Mouse (Mus musculus) limb, embryonic 13.5 days (tissue): ENCODE data around the gene Olfr315. TPM values are rescaled to one million over a fixed set of nuclear protein-coding genes. Genes with fewer than 3 reads are reported as not detected.
"Not testable (repeated sequence)": the region's sequence is repeated elsewhere in the genome, so short reads cannot be mapped to it uniquely, and the experiment has no call there.

Experiments used
- ATAC-seq: fragments of 200-750 bp; cut with Nextera tagmentation; 2 replicates; pipeline ENCODE4 v1.8.0; 2017; ENCODE audit warnings: low read depth, moderate number of reproducible peaks, moderate TSS enrichment; ENCODE audit not compliant: low FRiP score
- H3K27ac ChIP-seq: fragments of 300-500 bp; sonication (generic); 2 replicates; pipeline ENCODE4 v1.5.1; 2015; ENCODE audit warnings: inconsistent platforms, mild to moderate bottlenecking, moderate library complexity
- H3K27me3 ChIP-seq: fragments of 300-500 bp; sonication (generic); 2 replicates; pipeline ENCODE4 v1.6.1; 2015; ENCODE audit warnings: mild to moderate bottlenecking, inconsistent platforms
- H3K36me3 ChIP-seq: fragments of 300-500 bp; sonication (generic); 2 replicates; pipeline ENCODE4 v1.6.1; 2015; ENCODE audit warnings: inconsistent platforms, mild to moderate bottlenecking, moderate library complexity
- H3K4me1 ChIP-seq: fragments of 300-500 bp; sonication (generic); 2 replicates; pipeline ENCODE4 v1.6.1; 2015; ENCODE audit warnings: inconsistent platforms
- H3K4me2 ChIP-seq: fragments of 300-500 bp; sonication (generic); replicated peaks from 2 replicates; pipeline ENCODE4 v1.6.1; 2015; ENCODE audit warnings: inconsistent platforms, mild to moderate bottlenecking, moderate library complexity
- H3K4me3 ChIP-seq: fragments of 300-500 bp; sonication (generic); 2 replicates; pipeline ENCODE4 v1.5.1; 2015; ENCODE audit warnings: moderate library complexity, mild to moderate bottlenecking, inconsistent platforms
- H3K9ac ChIP-seq: fragments of 300-500 bp; sonication (generic); 2 replicates; pipeline ENCODE4 v1.6.1; 2015; ENCODE audit warnings: mild to moderate bottlenecking, inconsistent platforms
- H3K9me3 ChIP-seq: fragments of 300-500 bp; sonication (generic); 2 replicates; pipeline ENCODE4 v1.6.1; 2016; ENCODE audit warnings: inconsistent platforms
- WGBS: fragments of 180-500 bp; shearing (Covaris S2); methylation state at CpG from one replicate; pipeline ENCODE4 v1.1.7; 2015; 5-methylcytosine and 5-hydroxymethylcytosine counted together
- polyA plus RNA-seq: library from polyadenylated mRNA; unstranded; fragments of >200 nt; fragmentation: Nextera tagmentation; extraction: Ambion mirVana; gene quantifications from 2 replicates; pipeline ENCODE4 v1.2.1, GENCODE M21; 2015

The Olfr315 gene
- not detected in 2 replicates for polyA plus RNA-seq

GRCm38 (mm10) chr11:58772888-58773287 is at the start of gene Olfr315:
Olfr315 (plus strand) TSS chr11:58773188.
- H3K4me3 ChIP-seq, result no peak within 1 kb of the TSS
- no peak within 1 kb of the TSS for H3K9ac ChIP-seq
- no peaks in the 10 kb centered on the region for H3K27me3 ChIP-seq
- H3K4me1 ChIP-seq, result no peaks in the 10 kb centered on the region
- no peak for ATAC-seq
- no peaks in the 10 kb centered on the region for H3K9me3 ChIP-seq
- no peaks in the 10 kb centered on the region for H3K36me3 ChIP-seq
- no peak within 1 kb of the TSS for H3K4me2 ChIP-seq
- H3K27ac ChIP-seq, result no peak within 1 kb of the TSS

GRCm38 (mm10) chr11:58723914-58724313 is 49.1 kb upstream of the Olfr315 start, which contains the start of gene Olfr318:
Olfr318 (minus strand) TSS chr11:58724014.
- H3K36me3 ChIP-seq, result no peaks in the 10 kb centered on the region
- no peaks in the 10 kb centered on the region for H3K4me1 ChIP-seq
- H3K9ac ChIP-seq, result no peak within 1 kb of the TSS
- no peak for ATAC-seq
- H3K27me3 ChIP-seq, result no peaks in the 10 kb centered on the region
- H3K9me3 ChIP-seq, result no peaks in the 10 kb centered on the region
- no peak within 1 kb of the TSS for H3K4me2 ChIP-seq
- no peak within 1 kb of the TSS for H3K27ac ChIP-seq
- no peak within 1 kb of the TSS for H3K4me3 ChIP-seq

- not testable (repeated sequence) for H3K9me3 ChIP-seq, H3K27ac ChIP-seq, ATAC-seq, H3K4me1 ChIP-seq, H3K4me2 ChIP-seq, H3K4me3 ChIP-seq, H3K36me3 ChIP-seq, H3K27me3 ChIP-seq, H3K9ac ChIP-seq
- 81% methylated on average over 6 of the region's 6 CpGs for WGBS
Observed at GRCm38 (mm10) chr11:58727896-58728650, 44.9 kb upstream of the Olfr315 start.

- H3K9ac ChIP-seq, result no peak overlapping the region
- ATAC-seq, result no peak
- no peak overlapping the region for H3K27ac ChIP-seq
- H3K9me3 ChIP-seq, result no peaks in the 10 kb centered on the region
- H3K4me2 ChIP-seq, result no peak overlapping the region
- 61% methylated on average over 3 of the region's 3 CpGs for WGBS
- H3K36me3 ChIP-seq, result no peaks in the 10 kb centered on the region
- no peaks in the 10 kb centered on the region for H3K27me3 ChIP-seq
- no peaks in the 10 kb centered on the region for H3K4me1 ChIP-seq
- H3K4me3 ChIP-seq, result no peak overlapping the region
Observed at GRCm38 (mm10) chr11:58733372-58733771, 39.6 kb upstream of the Olfr315 start.

DNA sequence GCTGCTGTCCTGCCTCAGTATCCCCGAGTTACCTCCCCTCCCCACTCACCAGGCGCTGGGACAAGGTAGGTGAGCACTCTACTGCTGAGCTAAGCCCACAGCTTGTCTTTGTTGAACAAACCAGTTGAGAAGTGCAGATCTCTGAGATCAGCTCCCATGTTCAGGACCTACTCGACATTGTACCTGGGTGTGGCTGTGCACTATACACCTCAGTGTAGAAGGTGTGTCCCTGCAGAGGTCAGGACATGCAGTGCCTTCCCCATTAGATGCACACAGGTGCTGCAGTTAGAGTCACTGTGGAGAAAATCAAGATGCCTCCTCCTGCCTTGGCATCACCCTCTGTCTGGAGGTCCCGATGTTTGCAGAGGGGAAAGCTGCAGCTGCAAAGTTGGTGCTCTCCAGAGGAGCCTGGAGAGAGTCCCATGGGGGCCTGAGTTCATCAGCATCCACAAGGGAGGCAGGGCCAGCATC is 34.2 kb upstream of the Olfr315 start, which contains the start of gene Olfr317:
TSS of gene Olfr317 (minus strand) at position 421 of the 471 bp plus-strand sequence.
- WGBS, result 66% methylated on average over 4 of the region's 4 CpGs

GRCm38 (mm10) chr11:58751096-58751495 is 21.9 kb upstream of the Olfr315 start:
- not testable (repeated sequence) for H3K36me3 ChIP-seq, H3K9me3 ChIP-seq, H3K9ac ChIP-seq, H3K27me3 ChIP-seq, H3K4me3 ChIP-seq, ATAC-seq, H3K4me1 ChIP-seq, H3K4me2 ChIP-seq, H3K27ac ChIP-seq
- WGBS, result 78% methylated on average over 18 of the region's 18 CpGs

More for the DNA sequence above, 34.2 kb upstream of the Olfr315 start, which contains the start of gene Olfr317:
- ATAC-seq, result no peak
- Histone ChIP-seq H3K4me3 (no peak within 1 kb of the TSS), H3K4me2 (no peak within 1 kb of the TSS), H3K27ac (no peak within 1 kb of the TSS), H3K4me1 (no peaks in the 10 kb centered on the region), H3K27me3 (no peaks in the 10 kb centered on the region), H3K9ac (no peak within 1 kb of the TSS), H3K9me3 (no peaks in the 10 kb centered on the region), H3K36me3 (no peaks in the 10 kb centered on the region)

- no peak within 1 kb of the TSS for H3K9ac ChIP-seq
- no peaks in the 10 kb centered on the region for H3K9me3 ChIP-seq
- no peaks in the 10 kb centered on the region for H3K36me3 ChIP-seq
- 89% methylated on average over 2 of the region's 2 CpGs for WGBS
- ATAC-seq, result no peak
- no peak within 1 kb of the TSS for H3K4me2 ChIP-seq
- H3K4me3 ChIP-seq, result no peak within 1 kb of the TSS
- no peaks in the 10 kb centered on the region for H3K4me1 ChIP-seq
- no peak within 1 kb of the TSS for H3K27ac ChIP-seq
- no peaks in the 10 kb centered on the region for H3K27me3 ChIP-seq
Observed at GRCm38 (mm10) chr11:58752434-58752833, 20.6 kb upstream of the Olfr315 start, which contains the start of gene Olfr316. Olfr316 (plus strand) TSS chr11:58752734.

GRCm38 (mm10) chr11:58782480-58783089 is 9.6 kb downstream of the Olfr315 start, which contains the start of gene Olfr314:
Olfr314 (plus strand) TSS chr11:58782952.
- WGBS, result 82% methylated on average over 6 of the region's 6 CpGs
- Histone ChIP-seq H3K4me2 (no peak within 1 kb of the TSS), H3K4me1 (no peaks in the 10 kb centered on the region), H3K27ac (no peak within 1 kb of the TSS), H3K4me3 (no peak within 1 kb of the TSS), H3K9me3 (no peaks in the 10 kb centered on the region), H3K27me3 (no peaks in the 10 kb centered on the region), H3K36me3 (no peaks in the 10 kb centered on the region), H3K9ac (no peak within 1 kb of the TSS)
- no peak for ATAC-seq

DNA sequence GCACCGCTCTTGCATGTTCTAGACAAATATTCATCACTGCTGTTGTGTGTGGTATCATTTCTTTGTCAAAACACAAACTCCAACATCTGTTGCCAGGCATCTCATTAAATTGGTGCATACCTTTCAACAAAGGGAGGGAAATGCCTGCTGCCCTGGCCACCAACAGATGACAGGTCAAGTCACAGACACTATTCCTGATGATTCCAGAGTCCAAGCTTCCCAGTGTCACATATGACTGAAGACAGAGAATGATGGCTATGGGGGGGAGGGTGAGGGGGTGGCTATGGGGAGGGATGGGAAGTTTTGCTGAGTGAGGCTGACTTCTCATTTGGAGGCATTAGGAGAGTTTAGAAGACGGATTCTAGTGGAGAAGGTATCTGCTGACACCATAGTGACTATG is 11.2 kb downstream of the Olfr315 start:
- no peaks in the 10 kb centered on the region for H3K36me3 ChIP-seq
- H3K4me2 ChIP-seq, result no peak overlapping the region
- ATAC-seq, result no peak
- 86% methylated on average over 2 of the region's 2 CpGs for WGBS
- no peak overlapping the region for H3K9ac ChIP-seq
- H3K4me3 ChIP-seq, result no peak overlapping the region
- no peaks in the 10 kb centered on the region for H3K27me3 ChIP-seq
- H3K4me1 ChIP-seq, result no peaks in the 10 kb centered on the region
- H3K9me3 ChIP-seq, result no peaks in the 10 kb centered on the region
- no peak overlapping the region for H3K27ac ChIP-seq

DNA sequence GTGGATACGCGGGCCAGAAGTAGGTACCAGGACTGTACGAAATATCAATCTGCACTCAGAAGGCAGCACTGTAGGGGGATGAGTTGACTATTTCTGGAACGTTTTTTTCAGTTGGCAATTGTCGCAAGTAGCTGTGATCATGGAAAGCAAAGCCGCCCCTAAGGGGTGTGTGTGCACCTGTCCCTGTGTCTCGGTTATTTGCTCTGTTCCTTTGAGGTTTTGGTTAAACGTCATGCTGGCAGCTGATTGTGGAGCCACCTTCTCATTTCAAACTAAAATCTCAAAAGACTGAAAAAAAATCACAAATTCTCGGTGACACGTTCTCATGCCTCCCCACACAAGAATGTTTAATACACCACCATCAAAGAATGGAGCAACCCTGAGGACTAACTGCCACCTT is 14.7 kb downstream of the Olfr315 start:
- Histone ChIP-seq H3K9me3 (no peaks in the 10 kb centered on the region), H3K4me2 (no peak overlapping the region)
- WGBS, result 82% methylated on average over 10 of the region's 10 CpGs

GRCm38 (mm10) chr11:58788346-58788745 is 15.4 kb downstream of the Olfr315 start:
- no peak overlapping the region for H3K27ac ChIP-seq
- no peak for ATAC-seq
- no peaks in the 10 kb centered on the region for H3K36me3 ChIP-seq
- no peaks in the 10 kb centered on the region for H3K27me3 ChIP-seq
- H3K4me1 ChIP-seq, result no peaks in the 10 kb centered on the region
- H3K4me2 ChIP-seq, result no peak overlapping the region
- 85% methylated on average over 8 of the region's 8 CpGs for WGBS
- H3K4me3 ChIP-seq, result no peak overlapping the region
- no peaks in the 10 kb centered on the region for H3K9me3 ChIP-seq
- no peak overlapping the region for H3K9ac ChIP-seq

More for the DNA sequence above, 14.7 kb downstream of the Olfr315 start:
- H3K27me3 ChIP-seq, result no peaks in the 10 kb centered on the region
- no peaks in the 10 kb centered on the region for H3K36me3 ChIP-seq
- H3K4me3 ChIP-seq, result no peak overlapping the region
- no peaks in the 10 kb centered on the region for H3K4me1 ChIP-seq
- no peak overlapping the region for H3K9ac ChIP-seq
- no peak for ATAC-seq
- no peak overlapping the region for H3K27ac ChIP-seq

GRCm38 (mm10) chr11:58789532-58789931 is 16.5 kb downstream of the Olfr315 start:
- H3K9me3 ChIP-seq, result no peaks in the 10 kb centered on the region
- no peak overlapping the region for H3K4me2 ChIP-seq
- no peak overlapping the region for H3K9ac ChIP-seq
- ATAC-seq, result no peak
- no peak overlapping the region for H3K4me3 ChIP-seq
- no peaks in the 10 kb centered on the region for H3K4me1 ChIP-seq
- no peaks in the 10 kb centered on the region for H3K27me3 ChIP-seq
- 44% methylated on average over 3 of the region's 3 CpGs for WGBS
- no peaks in the 10 kb centered on the region for H3K36me3 ChIP-seq
- no peak overlapping the region for H3K27ac ChIP-seq
